Mouse (Mus musculus): Measurements from ENCODE around the gene Gm17267.
"Not testable (repeated sequence)": the region's sequence is repeated elsewhere in the genome, so short reads cannot be mapped to it uniquely, and the experiment has no call there.

GRCm38 (mm10) chrX:126017257-126017656 is at the start of gene Gm17267:
- not testable (repeated sequence) for TF ChIP-seq POLR2A (IDR thresholded peaks at IDR 0.05; ENCODE audit: insufficient read depth, low read length); CTCF (IDR thresholded peaks at IDR 0.05; ENCODE audit: low read depth, low read length); EP300 (IDR thresholded peaks at IDR 0.05; ENCODE audit: insufficient read depth, low read depth, low read length)

All from ES-Bruce4 (cell line).